Mouse (Mus musculus) thymus, postnatal 4 days (tissue): ENCODE results near the gene 4931417E11Rik.

Experiments
- DNase-seq: peaks from one replicate; pipeline ENCODE4 v3.0.0; 2021

4931417E11Rik gene

GRCm38 (mm10) chr6:73469567-73469966 lies at the start of gene 4931417E11Rik:
Gene 4931417E11Rik (minus strand): TSS chr6:73469667.
- no peak for DNase-seq

GRCm38 (mm10) chr6:73517818-73518396 lies 48.4 kb upstream of the 4931417E11Rik start:
- peak; percentile 50 for DNase-seq

DNA sequence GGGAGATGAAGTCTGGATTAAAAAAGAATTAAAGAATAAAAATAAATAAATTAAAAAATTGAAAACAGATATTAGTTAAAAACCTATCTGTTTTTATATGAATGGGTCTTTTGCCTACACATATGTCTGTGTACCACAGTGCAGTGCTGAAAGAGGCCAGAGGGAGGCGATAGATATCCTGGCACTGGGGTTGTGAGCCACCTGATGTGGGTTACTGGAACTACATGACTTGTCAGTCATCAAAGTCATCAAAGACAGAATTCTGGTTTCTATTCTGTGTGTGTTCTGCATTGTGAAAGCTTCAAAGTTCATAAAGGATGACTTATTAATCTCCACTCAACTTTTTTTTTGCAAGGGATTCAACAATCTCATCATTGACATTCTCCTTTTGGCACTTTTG lies 43.4 kb upstream of the 4931417E11Rik start:
- DNase-seq = peak; percentile 16

DNA sequence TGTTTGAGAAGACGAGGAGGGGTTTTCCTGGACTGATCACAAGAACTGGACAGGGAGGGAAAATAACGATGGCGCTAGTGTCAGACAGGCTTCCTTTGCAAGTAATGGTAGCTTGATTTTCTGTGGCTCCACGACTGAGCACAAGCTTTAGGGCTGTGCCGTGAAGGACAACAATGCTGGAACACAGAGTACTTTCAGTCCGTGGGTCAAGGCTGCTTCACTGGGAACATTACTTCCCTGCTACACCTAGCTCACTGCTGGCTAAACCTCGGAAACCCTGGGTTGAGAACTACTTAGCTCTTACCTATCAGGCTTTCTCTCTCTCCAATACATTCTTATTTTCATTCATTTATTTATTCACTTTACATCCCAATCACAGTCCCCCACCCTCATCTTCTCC lies 30.2 kb upstream of the 4931417E11Rik start:
- DNase-seq = no peak

DNA sequence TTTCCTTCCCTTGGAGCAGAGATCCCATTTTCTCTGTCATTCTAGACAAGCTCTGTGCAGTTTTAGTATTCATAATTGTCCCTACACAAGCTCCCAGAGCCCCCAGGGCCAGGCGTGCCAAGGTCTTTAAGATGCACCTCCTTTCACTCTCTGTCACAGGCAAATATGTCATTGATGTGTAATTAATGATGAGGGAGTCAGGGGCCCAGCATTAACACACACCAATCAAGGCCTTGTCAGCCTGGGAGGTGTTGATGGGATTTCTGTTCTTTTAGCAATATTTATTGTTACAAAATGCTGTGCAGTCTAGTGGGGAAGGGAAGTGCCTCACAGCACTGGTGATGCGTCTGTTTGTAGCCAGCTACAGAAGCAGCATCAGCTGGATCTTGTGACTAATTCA lies 27.9 kb upstream of the 4931417E11Rik start:
- no peak for DNase-seq

DNA sequence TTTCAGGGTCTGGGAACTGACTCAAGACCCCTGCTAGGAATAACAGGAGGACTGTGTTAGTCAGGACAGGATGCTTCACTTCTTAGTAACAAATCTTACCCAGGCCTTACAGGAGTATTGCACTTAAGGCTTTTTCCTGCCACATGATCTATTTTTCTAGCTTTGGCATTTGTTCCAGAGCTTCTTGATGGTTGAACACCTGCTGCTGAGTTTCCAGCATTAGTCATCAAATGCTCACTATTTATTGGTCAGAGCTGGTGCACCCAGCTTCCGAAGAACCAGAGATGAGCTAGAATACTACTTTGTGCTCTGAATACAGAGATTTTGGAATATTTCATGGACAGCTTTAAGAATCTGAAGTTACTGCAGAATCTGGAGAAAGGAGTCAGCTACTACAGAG lies 21.1 kb upstream of the 4931417E11Rik start:
- DNase-seq = no peak

GRCm38 (mm10) chr6:73485616-73486015 lies 16.1 kb upstream of the 4931417E11Rik start:
- no peak for DNase-seq

DNA sequence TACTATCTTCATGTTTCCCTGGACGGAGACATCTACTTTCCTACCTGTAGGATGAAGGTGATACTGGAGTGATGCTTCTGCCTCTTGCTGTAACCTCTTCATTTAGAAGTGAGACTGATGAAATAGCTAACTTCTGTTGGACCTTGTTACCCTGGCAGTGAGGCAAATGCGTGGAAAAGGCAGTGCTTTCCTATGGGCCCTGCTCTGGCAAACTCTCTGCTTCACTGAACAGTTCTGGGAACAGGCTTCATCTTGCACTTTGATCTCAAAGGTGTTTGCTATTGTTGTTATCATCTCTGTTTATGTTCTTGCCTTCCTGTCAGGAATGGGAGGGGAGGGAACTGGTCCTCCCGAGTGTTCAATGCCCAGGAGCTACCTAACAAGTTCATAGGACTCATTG lies 3.4 kb downstream of the 4931417E11Rik start:
- no peak for DNase-seq

GRCm38 (mm10) chr6:73462543-73462942 lies 6.9 kb downstream of the 4931417E11Rik start:
- DNase-seq = no peak

DNA sequence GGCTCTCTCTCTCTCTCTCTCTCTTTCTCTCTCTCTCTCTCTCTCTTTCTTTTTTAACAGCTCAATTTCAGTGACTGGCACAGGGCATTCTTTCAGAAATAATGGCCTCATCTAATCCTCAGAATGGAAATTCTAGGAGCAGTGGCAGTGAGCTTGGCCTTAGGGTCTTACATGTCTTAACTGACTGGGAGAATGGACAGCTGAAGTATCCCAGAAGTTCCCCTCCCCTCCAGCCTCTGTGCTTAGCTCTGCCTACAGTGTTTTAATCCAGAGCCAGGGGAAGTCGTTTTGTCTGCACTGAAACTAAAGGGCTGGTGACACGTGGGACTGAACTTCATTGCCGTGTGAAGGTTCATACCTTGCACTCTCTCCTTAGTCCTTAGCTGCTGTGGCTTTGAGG lies 35.6 kb downstream of the 4931417E11Rik start:
- no peak for DNase-seq

- no peak for DNase-seq
These were observed 40.7 kb downstream of the 4931417E11Rik start for GRCm38 (mm10) chr6:73428618-73429336.

DNA sequence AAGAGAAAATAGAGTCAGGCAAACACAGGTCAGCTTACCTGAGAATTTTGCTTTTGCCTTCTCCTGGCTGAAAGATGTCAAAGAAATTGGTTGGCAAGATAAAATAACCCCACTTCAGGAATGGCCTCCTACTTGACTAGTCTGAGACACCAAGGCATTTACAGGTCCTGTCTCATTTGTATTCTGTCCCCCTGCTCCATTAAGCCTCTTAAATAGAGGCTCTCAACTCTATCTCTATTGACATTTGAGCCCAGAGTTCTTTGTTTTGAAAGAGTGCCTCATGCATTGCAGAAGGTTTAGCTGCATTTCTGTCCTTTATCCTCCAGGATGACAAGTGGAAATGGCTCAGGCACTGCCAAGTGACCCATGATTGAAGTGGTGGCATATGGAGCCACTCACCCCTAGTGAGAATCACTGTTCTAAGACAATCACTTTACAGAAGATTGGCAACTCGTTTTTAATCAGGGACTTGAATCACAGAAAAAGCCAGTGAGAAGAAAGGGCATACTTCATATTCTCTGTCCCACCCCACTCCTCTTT lies 42.1 kb downstream of the 4931417E11Rik start:
- no peak for DNase-seq
